Mouse (Mus musculus) left cerebral cortex, postnatal 4 days (tissue): ENCODE measurements around the gene Rexo1. TPM values are rescaled to one million over a fixed set of nuclear protein-coding genes. Genes with fewer than 3 reads are reported as not detected.

Experiments
- DNase-seq: peaks from one replicate; pipeline ENCODE4 v3.0.0-alpha.2; 2022
- intact Hi-C: fragments of 180-260 bp; cut with DNase I; formaldehyde crosslinking; loops from one replicate; pipeline ENCODE4 v1.15.1; 2025
- total RNA-seq, 2 experiments: library from RNA; stranded (reverse); gene quantifications; 2 replicates each; pipeline ENCODE4 v1.2.3; 2021

The Rexo1 gene
- total RNA-seq, 2 experiments from 2014 or later = 65.2 to 67.5 TPM

DNA sequence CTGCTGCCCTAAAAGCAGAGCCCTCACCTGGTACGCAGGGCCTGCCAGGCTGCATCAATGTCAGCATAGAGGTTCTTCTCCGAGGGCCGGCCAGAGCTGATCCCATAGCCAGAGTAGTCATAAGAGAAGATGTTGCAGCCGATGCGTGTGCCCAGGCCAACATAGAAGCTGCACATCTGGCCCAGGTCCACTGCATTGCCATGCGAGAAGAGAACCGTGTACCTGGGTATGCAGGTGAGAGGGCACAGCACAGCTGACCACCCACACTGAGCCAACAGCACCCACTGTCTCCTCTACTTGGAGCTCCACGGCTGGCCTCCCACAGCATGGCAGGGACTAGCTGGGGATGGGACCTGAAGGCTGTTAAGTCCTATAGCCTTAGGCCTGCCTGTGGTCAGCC is 24.2 kb upstream of the Rexo1 start:
- DNase-seq = no peak
- intact Hi-C loops = no loop called here

DNA sequence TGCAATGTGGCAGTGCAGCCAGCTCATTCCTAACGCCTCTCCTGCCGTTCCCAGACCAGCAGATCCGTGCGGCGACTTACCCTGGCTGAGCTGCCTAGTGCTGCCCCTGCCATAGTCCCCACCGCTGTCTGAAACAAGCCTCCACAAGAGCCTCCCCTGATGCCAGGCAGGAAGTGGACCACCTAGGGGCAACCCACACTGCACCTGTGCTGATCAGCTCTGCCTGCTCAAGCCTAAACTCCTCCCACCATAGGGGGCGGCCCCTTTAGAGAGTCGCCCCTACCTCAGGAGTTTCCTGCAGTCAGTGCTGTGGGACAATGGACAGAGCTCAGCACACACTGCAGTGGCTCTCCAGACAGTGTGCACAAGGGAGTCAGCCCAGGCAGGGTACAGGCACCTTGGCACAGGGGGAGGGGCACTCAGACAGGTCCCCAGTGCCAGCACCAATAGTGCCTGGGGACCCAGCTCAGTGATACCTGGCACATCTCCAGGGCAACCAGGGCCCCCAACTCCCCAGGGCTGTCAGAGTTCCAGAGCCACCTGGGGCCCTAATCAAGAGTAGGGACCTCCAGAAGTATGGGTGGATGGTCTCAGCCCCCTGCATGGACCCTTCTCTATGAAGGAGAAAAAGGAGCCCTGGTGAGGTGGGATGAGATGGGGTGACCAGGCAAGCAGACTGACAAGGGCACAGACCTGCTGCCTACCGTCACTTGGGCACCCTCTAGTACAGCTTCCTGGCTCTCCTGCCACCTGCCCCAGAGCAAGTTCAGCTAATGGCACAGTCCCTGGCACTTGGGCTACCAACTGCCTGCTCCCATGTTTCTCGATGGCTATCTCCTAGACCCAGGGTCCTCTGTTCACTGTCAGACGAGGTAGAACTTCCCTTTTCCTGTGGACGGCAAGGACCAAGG is 23.5 kb upstream of the Rexo1 start:
- DNase-seq = no peak
- intact Hi-C loops = no loop called here

DNA sequence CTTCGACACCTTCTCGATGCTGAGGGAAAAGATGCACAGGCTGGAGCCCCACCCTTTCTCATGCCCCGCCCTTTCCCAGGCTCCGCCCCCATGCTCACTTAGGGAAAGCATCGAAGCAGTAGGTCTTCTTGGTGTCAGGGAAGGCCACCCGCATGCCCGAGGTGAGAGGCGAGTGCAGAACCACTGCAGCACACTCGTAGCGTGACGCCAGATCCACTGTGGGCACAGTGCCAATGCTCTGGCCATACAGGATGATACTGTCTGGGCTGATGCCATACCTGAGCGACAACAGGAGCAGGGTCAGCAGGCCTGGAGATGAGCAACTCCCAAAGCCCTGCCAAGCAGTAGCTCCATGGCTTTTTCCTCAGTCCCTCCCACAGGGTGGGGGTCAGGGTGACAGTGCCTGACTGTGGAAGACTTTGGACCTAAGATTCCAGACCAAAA is 22.7 kb upstream of the Rexo1 start:
- DNase-seq = peak; percentile 41
- intact Hi-C loops = no loop called here

DNA sequence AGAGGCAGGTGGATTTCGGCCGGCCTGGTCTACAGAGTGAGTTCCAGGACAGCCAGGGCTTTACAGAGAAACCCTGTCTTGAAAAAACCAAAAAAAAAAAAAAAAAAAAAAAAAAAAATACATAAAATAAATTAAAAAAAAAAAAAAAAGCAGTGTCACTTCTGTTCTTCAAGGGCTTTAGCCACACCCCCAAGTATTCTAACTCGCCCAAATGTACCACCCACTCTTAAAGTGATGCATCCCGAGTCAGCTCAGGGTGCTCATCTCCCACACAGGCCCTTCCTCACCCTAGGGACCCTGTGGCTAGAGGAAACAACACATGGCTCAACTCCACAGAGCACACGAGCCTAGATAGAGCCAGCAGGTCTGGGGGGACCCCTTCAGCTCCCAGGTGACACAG is 21.7 kb upstream of the Rexo1 start:
- intact Hi-C loops = no loop called here
- DNase-seq = no peak

DNA sequence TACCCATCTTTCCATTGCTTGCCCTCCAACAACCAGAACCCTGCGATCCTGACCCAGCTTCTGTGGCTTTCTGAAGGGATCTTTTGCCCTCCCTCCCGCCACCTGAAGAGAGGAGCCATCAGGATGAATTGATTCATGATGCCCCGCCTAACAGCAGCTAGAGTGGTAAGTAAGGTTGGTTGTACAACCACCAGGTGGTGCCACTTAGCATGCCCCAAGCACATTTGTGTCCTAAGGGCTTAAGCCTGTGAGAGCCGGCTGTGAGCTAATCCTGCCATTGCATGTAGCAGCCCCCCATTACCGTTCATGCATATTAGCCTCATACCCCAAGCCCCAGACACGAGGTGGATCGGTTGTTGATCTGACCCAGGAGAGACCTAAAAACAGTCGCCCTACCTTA is 17.6 kb upstream of the Rexo1 start:
- DNase-seq = peak; percentile 57
- intact Hi-C loops = loop anchor here (5.0 kb wide), 1 partner anchor 108 kb away; no protein-coding TSS in a partner anchor

DNA sequence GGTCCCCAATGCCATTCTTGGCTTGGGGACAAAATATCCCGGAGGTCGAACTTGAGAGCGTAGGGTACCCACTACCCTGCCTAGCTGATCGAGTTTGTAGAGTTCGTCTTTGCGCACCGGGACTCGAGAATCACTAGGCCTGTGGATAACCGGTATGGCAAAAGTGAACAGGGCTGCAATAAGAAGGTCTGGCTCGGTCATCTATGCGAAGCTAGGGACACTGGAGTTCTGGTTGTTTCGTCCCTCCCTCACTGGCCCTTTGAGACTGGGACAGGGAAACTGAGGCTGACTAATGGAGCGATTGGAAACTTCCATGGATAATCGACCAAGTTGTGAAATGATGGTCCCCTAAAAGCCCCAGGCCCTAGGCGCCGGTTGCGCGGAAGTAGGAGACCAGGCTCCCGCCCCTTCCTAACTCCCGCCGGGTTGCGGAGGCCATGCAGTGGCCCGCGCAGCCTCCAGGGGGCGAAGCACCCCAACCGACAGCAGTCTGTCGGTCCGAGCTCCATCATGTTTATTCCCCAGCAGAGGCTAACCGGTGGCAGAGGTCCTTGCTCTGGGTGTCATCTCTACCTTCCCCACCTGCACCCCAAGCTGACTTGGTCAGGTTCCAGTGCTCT is 16.9 kb upstream of the Rexo1 start:
- peak; percentile 83 for DNase-seq
- intact Hi-C loops = loop anchor here (5.0 kb wide), 1 partner anchor 109 kb away; no protein-coding TSS in a partner anchor

DNA sequence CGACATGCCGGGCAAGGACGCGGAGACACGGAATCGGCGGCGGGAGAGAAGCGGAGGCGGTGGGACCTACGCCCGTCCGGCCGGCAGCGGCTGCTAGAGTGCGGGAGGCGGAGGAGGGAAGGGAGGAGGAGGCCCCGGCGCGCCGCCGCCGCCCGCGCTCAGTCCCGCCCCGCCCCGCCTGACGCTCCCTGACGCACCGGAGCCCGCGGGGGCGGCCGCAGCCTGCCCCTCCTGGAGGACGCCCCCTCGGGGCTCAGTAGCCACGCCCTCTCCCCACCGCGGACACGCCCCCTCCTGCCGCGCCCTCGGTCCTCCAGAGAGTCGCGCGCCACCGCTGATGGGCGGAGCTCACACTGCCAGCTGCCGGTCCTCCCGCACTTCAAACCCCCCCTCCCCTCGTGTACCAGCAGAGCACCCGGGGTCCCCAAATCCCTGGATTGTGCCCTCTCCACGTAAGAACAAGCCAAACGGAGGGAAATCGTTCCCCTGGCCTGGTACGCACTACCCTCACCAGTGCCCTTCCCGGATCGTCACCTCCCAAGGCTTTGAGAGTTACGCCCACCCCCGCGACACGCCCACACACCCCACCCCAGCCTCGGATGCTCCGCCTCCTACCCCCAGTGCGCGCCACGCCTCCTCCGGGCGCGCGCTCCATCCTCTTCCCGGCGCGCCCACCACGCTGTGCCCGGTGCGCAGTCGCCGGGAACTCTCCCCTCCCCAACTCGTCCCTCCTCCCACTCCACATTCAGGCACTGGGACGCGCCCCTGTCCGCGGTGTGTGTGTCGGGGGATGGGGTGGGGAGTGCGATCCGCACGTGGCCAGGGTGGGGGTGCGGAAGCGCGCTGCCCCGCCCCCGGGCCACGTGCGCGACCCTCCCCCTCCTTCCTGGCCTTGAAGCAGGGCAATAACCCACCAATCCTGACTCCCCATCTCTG is 16.1 kb upstream of the Rexo1 start, which contains the start of gene Klf16:
Gene Klf16, minus strand, starts transcription at position 127 of the 936 bp plus-strand sequence.
- intact Hi-C loops = loop anchor here (5.0 kb wide), 1 partner anchor 110 kb away; no protein-coding TSS in a partner anchor
- peak; percentile 96 for DNase-seq

DNA sequence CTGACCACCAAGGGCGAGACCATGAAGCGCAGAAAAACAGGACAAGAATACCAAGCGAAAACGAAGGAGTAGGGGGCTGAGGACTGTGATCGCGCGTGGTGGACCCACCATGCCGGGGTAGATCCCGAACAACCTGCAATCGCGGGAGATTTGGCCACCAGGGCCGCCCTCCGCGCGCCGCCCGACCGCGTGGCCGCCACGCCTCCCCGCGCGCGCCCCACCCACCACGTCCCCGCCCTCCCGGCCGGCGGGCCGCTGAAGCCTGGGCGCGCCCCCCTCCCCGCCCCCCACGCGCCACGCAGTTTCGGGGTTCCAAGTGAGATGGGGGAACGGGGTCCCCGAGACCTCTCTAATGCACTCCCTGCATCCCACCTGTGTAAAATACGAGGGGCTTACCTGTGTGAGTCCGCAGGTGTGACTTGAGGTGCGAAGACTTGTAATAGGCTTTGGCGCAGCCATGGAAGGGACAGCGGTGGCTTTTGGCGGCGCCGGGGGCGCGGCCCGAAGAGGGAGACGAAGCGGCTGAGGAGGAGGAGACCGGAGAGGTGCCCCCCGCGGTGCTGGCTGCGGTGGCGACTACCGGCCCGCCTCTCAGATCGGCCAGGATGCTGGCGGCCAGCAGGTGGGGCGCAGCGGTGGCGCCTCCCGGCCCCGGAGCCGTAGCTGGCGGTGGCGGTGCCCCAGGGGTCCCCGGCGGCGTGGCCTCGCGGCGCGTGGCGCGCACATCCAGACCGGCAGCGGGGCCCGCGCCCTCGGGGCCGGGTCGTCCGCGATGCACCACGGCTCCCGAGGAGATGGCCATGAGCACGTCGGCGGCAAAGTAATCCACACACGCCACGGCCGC is 15.2 kb upstream of the Rexo1 start:
- intact Hi-C loops = loop anchor here (5.0 kb wide), 1 partner anchor 111 kb away; no protein-coding TSS in a partner anchor
- DNase-seq = peak; percentile 65

DNA sequence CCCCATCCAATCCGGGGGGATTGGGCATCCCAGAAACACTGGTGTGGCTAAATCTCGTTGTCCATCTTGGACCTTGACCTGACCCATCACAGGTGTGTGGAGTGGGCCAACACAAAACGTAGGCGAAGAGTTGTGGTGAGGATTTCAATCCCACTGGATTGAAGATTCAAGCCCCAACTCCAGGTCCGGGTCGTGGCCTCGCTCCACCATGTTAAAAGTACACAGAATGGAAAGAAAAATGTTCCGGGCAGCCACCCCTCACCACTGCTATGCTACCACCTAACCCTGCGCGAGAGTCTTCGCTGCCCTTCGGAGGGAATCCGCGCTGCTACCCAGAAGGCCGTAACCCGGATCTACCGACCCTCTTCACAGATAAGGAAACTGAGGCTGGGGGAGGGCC is 14.6 kb upstream of the Rexo1 start:
- DNase-seq = no peak
- intact Hi-C loops = loop anchor here (5.0 kb wide), 1 partner anchor 111 kb away; no protein-coding TSS in a partner anchor

DNA sequence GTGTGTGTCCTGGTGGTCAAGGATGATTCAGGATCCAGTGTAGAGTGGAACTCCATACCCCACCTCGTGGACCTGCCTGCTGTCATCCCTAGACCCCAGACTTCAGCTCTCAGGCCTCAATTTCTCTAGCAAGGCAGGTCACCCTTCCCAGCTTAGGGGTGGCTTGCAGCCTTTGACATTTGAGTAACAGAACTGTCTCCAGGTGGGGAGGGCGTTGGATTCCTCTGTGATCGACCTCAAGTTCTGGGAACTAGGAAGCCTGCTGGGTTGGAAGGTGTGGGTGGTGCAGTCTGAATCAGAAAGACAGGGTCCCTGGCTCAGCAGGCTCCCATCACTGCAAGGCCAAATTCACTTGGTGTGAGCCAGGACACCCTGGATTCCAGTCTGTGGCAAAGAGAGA is 13.5 kb upstream of the Rexo1 start:
- DNase-seq = no peak
- intact Hi-C loops = loop anchor here (5.0 kb wide), 1 partner anchor 112 kb away; no protein-coding TSS in a partner anchor

DNA sequence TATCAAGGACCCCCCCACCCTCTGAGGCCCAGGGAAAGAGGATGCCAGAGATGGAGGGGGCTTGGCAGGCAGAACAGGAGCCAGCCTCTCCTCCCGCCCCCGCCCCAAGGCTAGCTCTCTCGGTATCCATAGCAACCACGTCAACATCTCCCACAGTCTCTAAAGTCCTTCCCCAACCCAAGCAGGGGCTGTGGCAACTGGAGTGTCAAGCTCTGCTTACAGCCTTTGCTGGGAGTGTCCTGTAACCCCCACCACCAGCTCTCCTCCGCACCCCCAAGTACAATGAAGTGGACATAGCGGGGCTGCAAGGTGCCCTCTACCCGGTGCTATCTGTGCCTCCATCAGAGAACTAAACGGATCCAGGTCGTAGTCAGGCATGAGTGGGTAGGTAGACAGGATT is 12.6 kb upstream of the Rexo1 start:
- intact Hi-C loops = no loop called here
- DNase-seq = no peak

DNA sequence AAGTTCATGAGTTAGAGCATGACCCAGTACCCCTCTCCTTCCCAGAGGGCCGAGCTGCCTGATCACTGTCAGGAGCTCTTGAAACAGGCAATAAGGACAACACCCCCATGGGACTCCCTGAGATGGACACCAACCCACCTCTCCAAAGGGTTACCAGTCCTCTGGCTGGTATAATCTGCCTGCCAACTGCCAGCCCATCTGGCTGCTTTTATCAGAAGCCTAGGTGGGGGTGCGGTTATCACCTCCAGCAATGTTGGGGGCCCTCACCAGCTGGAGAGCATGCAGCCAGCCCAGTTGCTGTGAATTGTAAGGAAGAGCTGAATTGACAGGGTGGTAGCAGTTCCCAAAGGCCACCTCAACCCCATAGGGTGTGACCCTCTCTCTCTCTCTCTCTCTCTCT is 11.1 kb upstream of the Rexo1 start:
- intact Hi-C loops = no loop called here
- no peak for DNase-seq

DNA sequence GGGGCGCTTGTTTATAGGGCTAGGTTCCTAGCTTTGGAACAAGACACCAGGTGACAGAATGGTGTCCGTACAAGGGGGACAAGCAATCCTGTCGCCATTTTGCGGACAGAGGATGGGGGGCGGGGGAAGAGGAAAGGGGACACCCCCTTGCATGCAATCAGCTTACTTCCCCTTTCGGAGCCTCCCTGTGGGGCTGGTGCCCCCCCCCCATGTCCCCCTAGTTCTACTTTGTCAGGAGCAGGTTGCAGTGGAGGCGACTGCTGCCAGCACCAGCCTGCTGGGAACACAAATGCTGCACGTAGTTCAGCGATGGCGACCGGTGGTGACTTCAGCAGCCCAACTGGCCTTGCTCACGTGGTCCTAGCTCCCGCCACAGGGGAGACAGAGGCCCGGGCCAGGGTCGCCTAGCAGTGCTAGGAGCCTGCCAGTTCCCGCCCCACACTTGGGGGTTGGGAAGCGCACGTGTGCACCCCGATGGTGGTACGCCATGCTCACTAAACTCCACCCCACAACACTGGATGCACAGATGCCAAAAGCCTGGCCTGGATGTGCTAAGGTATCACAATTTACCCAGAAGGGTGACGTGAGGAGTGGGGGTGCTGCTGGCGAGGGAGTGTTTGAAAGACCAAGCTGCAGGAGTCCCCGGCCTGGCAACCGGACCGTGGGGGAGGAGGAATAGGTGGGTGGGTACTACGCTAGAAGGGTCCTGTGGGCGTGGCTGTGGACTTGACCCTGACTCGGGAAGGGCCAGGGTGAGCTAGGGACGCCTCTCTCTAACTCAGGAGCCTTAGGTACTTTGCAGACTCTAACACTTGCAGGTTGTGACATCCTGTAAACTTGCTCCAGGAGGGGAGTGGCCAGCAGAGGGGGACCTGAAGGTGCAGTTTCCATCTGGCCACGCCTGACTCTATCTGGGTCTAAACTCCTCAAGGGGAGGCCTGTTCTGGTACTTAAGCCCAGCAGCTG is 9.8 kb upstream of the Rexo1 start:
- peak; percentile 82 for DNase-seq
- intact Hi-C loops = no loop called here

DNA sequence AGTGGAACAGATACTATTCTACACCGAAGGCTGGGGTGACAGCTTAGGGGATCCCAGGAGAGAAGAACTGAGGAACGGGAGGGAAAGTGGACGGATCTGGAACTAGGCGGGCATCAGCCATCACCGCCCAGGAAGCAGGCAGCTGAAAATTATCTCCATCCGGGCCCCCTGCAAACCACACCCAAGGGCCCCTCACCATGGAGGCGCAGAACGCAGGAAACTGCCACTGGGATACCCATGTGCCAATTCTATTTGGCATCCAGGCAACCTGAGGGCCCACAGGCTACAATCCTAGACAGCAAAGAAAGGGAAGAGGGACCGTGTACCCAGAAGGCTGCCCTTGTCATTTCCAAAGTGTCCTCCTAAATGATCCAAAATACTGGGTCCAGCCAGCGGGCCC is 9.1 kb upstream of the Rexo1 start:
- DNase-seq = no peak
- intact Hi-C loops = no loop called here

DNA sequence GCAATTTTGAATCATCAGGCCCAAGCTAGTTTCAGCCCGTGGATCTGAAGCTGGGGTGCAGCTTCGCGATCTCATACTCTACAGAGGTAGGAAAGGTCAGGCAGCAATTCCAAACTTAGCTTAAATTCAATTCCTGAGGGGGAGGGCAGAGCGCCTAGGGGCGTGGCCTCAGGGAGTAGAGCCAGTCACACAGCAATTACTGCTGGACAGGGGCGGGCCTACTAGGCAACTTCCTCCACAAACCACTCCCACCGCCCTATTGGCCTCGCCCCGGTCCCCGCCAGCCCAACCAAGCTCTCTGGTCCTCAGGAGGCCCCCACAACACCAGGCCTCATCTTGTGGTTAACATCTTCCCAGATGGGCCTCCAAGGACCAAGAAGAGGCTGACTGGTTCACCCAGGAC is 8.3 kb upstream of the Rexo1 start:
- no peak for DNase-seq
- intact Hi-C loops = no loop called here

DNA sequence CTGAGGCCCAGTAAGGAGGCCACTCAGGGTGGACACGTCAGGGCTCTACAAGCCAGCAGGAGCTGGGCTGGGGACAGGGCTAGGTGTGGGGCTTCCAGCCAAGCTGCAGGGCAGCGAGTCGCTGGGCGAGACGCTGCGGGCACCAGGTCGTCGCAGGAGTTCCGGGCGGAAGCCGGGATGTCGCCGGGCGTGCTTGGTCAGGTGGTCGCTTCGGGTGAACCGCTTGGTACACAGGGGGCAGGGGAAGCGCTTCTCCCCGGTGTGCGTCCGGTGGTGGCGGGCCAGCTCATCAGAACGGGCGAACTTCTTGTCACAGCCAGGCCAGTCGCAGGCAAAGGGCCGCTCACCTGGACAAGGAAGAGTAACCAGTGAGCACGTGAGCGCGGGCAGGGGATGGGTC is 7.5 kb upstream of the Rexo1 start:
- no peak for DNase-seq
- intact Hi-C loops = no loop called here

DNA sequence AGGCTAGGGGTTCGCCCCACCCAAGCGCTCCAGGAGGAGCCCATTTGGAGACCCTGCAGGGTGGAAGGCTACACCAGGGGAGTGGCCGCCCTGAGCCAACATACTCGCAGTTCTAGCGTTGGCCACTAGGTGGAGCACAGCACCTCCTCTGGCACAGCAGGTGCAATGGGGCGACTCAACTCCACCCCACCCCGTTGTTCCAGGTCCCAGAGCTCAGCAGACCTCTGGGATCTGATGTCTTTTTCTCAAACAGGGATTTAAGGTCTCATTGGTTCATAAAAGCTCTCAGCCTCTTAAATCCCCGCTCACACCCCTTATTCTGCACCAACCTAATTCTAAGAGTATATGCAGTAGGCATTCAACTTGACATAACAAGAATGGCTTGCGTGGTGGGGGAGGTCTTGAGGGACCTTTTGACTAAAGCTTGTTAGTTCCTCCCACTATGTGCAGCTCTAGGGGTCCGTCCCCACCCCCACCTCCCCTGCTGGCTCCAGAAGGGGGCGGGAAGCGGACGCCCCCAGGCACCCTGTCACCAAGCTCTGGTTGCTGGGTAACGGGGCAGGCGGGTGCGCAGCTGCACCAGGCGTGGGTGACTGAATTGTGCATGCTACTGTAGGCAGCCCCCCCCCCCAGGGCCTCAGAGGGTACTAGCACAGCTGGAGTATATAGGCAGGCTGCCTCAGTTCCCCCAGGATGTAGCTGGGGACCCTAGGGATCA is 5.2 kb upstream of the Rexo1 start:
- intact Hi-C loops = no loop called here

DNA sequence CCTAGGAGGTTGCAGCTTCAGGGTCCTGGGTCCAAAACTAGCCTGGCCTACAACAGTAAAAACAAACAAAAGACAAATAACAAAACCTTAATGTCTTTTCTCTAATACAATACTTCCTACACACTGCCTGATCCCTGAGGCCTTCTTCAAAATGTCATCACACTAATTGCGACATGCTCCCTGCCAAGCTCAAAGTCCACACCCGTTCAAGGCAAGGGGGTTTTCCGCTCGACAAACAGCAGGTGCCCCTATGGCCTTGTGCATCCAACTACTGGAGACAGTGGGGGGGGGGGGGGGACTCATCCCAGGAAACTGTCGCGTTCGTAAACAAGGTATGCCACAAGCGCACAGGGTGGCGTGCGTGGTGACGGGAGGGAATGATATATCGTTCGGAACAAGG is 739 bp downstream of the Rexo1 start:
- no peak for DNase-seq
- intact Hi-C loops = loop anchor here (5.0 kb wide), 1 partner anchor 113 kb away; no protein-coding TSS in a partner anchor

More for the DNA sequence above, 5.2 kb upstream of the Rexo1 start:
- DNase-seq = peak; percentile 88
